Mouse (Mus musculus) neural tube, embryonic 11.5 days (tissue): ENCODE data around the gene Eps8. TPM values are rescaled to one million over a fixed set of nuclear protein-coding genes. Genes with fewer than 3 reads are reported as not detected.
A peak's percentile ranks its signal among the peaks of the same experiment; 100 is the strongest.

Experiments
- ATAC-seq: fragments of 200-750 bp; cut with Nextera tagmentation; 2 replicates; pipeline ENCODE4 v1.8.0; 2017; ENCODE audit warnings: moderate number of reproducible peaks, mild to moderate bottlenecking, moderate TSS enrichment, moderate library complexity; ENCODE audit not compliant: insufficient read depth, low FRiP score, low TSS enrichment
- DNase-seq: peaks from one replicate; pipeline ENCODE4 v3.0.0-alpha.2; 2015; ENCODE audit warnings: low spot score
- H3K27ac ChIP-seq: fragments of 300-500 bp; sonication (generic); 2 replicates; pipeline ENCODE4 v1.5.1; 2014; ENCODE audit warnings: low read depth, mild to moderate bottlenecking, low read length
- H3K27me3 ChIP-seq: fragments of 300-500 bp; sonication (generic); 2 replicates; pipeline ENCODE4 v1.6.1; 2014; ENCODE audit warnings: mild to moderate bottlenecking, low read length, mixed read lengths; ENCODE audit not compliant: control insufficient read depth, insufficient read depth
- H3K36me3 ChIP-seq: fragments of 300-500 bp; sonication (generic); 2 replicates; pipeline ENCODE4 v1.6.1; 2014; ENCODE audit warnings: mild to moderate bottlenecking, low read length, moderate library complexity, mixed read lengths; ENCODE audit not compliant: control insufficient read depth, insufficient read depth
- H3K4me1 ChIP-seq: fragments of 300-500 bp; sonication (generic); 2 replicates; pipeline ENCODE4 v1.6.1; 2014; ENCODE audit warnings: low read length, mixed read lengths; ENCODE audit not compliant: control insufficient read depth, insufficient read depth
- H3K4me2 ChIP-seq: fragments of 300-500 bp; sonication (generic); 2 replicates; pipeline ENCODE4 v1.6.1; 2014; ENCODE audit warnings: low read depth, mild to moderate bottlenecking, moderate library complexity
- H3K4me3 ChIP-seq: fragments of 300-500 bp; sonication (generic); 2 replicates; pipeline ENCODE4 v1.5.1; 2014; ENCODE audit warnings: low read depth, low read length
- H3K9ac ChIP-seq: fragments of 300-500 bp; sonication (generic); 2 replicates; pipeline ENCODE4 v1.6.1; 2014; ENCODE audit warnings: mild to moderate bottlenecking, low read length
- H3K9me3 ChIP-seq: fragments of 300-500 bp; sonication (generic); 2 replicates; pipeline ENCODE4 v1.6.1; 2016; ENCODE audit warnings: low read length; ENCODE audit not compliant: control insufficient read depth
- WGBS: fragments of 180-500 bp; shearing (Covaris S2); extraction: QIAGEN DNeasy Blood & Tissue Kit; methylation state at CpG from one replicate; pipeline ENCODE4 v1.1.7; 2014; 5-methylcytosine and 5-hydroxymethylcytosine counted together
- polyA plus RNA-seq: library from polyadenylated mRNA; unstranded; fragments of >200 nt; fragmentation: Nextera tagmentation; extraction: Ambion mirVana; gene quantifications from 2 replicates; pipeline ENCODE4 v1.2.1, GENCODE M21; 2014

The Eps8 gene
- polyA plus RNA-seq, 1 experiment from 2014 or later, result 6.6 TPM

DNA sequence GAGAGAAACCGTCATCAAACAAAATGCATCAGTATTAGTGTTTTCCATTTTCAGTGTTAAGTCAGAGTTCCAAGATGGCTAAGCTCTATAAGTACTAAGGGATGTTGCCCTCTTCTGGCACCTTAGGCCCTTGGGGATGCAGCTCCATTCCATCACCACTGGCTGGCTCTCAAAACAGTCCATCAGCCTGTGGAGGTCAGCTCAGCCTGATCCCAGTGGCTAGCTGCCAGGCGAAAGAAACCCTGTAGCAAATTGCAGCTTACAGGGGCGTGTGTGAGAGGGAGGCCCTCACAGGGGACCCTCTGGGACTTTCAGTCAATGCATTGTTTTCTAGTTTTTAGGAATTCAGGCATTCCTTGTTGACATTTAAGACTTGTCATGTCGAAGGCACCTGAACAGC lies 40.8 kb downstream of the Eps8 start:
- H3K4me3 ChIP-seq, result no peak overlapping the region
- H3K4me2 ChIP-seq, result no peak overlapping the region
- no peak overlapping the region for H3K27ac ChIP-seq
- no peak for ATAC-seq
- no peak overlapping the region for H3K9ac ChIP-seq
- no peaks in the 10 kb centered on the region for H3K4me1 ChIP-seq
- H3K36me3 ChIP-seq, result no peaks in the 10 kb centered on the region
- DNase-seq, result peak; percentile 21
- no peaks in the 10 kb centered on the region for H3K9me3 ChIP-seq
- WGBS, result 66% methylated on average over 4 of the region's 4 CpGs
- H3K27me3 ChIP-seq, result no peaks in the 10 kb centered on the region

GRCm38 (mm10) chr6:137612071-137612547 lies 42.6 kb downstream of the Eps8 start:
- no peak for DNase-seq
- H3K4me3 ChIP-seq, result no peak overlapping the region
- ATAC-seq, result no peak
- no peaks in the 10 kb centered on the region for H3K36me3 ChIP-seq
- H3K4me2 ChIP-seq, result no peak overlapping the region
- H3K9me3 ChIP-seq, result no peaks in the 10 kb centered on the region
- no peaks in the 10 kb centered on the region for H3K27me3 ChIP-seq
- no peak overlapping the region for H3K27ac ChIP-seq
- H3K9ac ChIP-seq, result no peak overlapping the region
- H3K4me1 ChIP-seq, result no peaks in the 10 kb centered on the region
- 80% methylated on average over 2 of the region's 2 CpGs for WGBS

DNA sequence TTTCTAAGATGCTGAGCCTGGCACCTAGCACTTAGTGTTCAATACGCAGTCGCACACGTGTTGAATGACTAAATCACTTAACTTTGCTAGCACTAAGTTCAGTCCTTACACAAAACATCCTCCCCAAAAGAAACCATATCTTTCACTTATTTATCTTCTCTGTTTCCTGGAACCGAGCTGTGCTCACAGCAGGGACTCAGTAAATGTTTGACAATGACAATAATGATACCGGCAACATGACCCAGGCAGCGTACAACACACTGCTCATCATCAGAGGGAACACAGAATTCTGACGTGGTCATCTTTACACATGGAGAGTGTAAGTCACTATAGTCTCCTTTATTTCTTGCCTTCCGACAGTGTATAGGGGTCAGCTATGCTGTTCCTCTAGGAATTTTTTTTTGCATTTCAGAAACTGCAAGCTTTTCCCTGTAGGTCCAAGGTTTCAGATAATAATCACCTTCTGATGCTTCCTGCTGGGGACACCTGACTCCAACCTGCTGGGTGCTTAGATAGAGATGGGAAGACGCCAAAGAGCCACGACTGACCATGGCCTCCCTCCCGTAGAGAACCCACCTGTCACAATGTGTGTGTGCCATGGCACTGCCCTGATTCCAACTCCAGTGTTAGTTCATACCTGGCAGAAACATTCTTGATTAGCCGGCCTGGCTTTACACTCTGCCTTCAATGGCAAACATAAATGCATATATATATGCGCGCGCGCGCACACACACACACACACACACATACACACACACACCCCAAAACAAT lies 46.3 kb downstream of the Eps8 start:
- no peaks in the 10 kb centered on the region for H3K27me3 ChIP-seq
- no peaks in the 10 kb centered on the region for H3K9me3 ChIP-seq
- H3K4me1 ChIP-seq, result no peaks in the 10 kb centered on the region
- 92% methylated on average over 17 of the region's 17 CpGs for WGBS
- H3K9ac ChIP-seq, result no peak overlapping the region
- no peak overlapping the region for H3K4me2 ChIP-seq
- H3K36me3 ChIP-seq, result no peaks in the 10 kb centered on the region
- H3K4me3 ChIP-seq, result no peak overlapping the region
- DNase-seq, result no peak
- ATAC-seq, result no peak
- H3K27ac ChIP-seq, result no peak overlapping the region

GRCm38 (mm10) chr6:137606541-137606940 lies 48.1 kb downstream of the Eps8 start:
- Histone ChIP-seq H3K4me1 (no peaks in the 10 kb centered on the region), H3K27me3 (no peaks in the 10 kb centered on the region), H3K27ac (no peak overlapping the region), H3K9me3 (no peaks in the 10 kb centered on the region), H3K4me3 (no peak overlapping the region), H3K9ac (no peak overlapping the region), H3K4me2 (no peak overlapping the region), H3K36me3 (no peaks in the 10 kb centered on the region)
- WGBS, result 90% methylated on average over 7 of the region's 7 CpGs
- DNase-seq (no peak), ATAC-seq (no peak)

DNA sequence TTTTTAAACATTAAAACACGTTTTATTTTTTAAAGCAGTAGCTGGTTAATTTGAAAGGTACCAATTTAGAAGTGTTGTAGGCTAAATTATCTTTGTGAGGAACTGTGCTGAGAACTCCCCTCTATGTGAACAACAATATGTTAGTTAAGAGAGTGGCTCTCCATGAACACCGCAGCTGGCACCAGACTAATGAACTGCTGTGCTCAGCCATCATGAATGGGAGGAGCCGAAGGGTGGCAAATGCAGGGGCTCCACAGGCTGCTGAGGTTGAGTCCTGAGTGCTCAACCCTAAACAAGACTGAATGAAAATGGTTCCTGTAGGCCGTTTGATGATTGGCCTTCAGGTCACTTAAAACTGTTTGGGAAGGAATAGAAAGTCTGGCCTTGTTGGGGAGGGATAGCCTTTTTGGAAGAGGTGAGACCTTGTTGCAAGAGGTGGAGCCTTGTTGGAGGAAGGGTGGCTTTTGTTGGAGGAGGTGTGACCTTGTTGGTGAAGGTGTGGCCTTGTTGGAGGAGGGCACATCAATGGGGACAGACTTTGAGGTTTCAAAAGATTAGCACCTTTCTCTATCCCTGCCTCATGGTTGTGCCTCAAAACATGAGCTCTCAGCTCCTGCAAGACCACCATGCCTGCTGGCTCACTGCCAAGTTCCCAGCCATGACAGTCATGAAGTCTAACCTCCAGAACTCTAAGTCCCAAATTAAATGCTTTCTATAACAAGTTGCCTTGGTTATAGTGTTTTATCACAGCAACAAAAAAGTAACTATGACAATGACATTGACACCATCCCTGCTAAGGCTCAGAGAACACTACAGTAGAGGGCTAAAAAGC lies 50.0 kb downstream of the Eps8 start:
- H3K27me3 ChIP-seq, result no peaks in the 10 kb centered on the region; the same call in 1 of the 2 replicates
- no peak overlapping the region for H3K27ac ChIP-seq
- H3K9me3 ChIP-seq, result no peaks in the 10 kb centered on the region
- H3K4me2 ChIP-seq, result no peak overlapping the region
- ATAC-seq (no peak), DNase-seq (no peak)
- no peaks in the 10 kb centered on the region for H3K4me1 ChIP-seq
- no peaks in the 10 kb centered on the region for H3K36me3 ChIP-seq
- H3K9ac ChIP-seq, result no peak overlapping the region
- WGBS, result 80% methylated on average over 4 of the region's 4 CpGs
- H3K4me3 ChIP-seq, result no peak overlapping the region

- no peak for ATAC-seq
- Histone ChIP-seq H3K4me1 (no peaks in the 10 kb centered on the region), H3K27me3 (no peaks in the 10 kb centered on the region; the same call in 1 of the 2 replicates), H3K4me3 (no peak overlapping the region), H3K9me3 (no peaks in the 10 kb centered on the region), H3K27ac (no peak overlapping the region), H3K4me2 (no peak overlapping the region), H3K36me3 (no peaks in the 10 kb centered on the region), H3K9ac (no peak overlapping the region)
- WGBS, result 40% methylated on average over 7 of the region's 7 CpGs
- DNase-seq, result no peak
These were observed 56.4 kb downstream of the Eps8 start for GRCm38 (mm10) chr6:137598306-137598705.

DNA sequence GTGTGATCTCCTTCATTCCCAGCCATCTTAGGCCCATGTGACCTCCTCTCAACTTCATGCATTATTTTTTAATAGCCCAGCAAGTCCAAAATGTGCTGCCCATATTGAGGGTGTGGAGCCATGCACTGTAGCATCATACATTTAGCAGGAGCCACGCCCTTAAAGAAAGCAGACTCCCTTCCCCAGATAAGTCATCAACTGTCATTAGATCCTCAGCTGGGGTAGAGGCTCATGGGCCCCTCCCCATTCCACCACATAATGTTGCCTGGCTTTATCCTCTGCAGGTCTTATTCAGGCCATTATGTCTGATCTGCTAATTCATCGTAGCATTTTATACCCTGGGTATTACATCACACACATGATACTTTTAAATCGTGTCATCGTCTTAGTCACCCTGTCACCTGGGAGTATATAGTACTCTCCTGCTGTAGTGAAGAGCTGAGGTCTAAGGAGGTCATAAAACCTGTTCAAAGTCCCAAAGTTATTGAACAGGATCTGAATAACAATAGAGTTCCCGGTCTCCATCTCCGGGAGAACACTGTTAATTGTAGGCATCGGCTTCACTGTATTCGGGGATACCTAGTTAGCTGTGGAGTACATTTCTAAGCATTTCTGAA lies 57.1 kb downstream of the Eps8 start:
- DNase-seq, result no peak
- no peak overlapping the region for H3K4me2 ChIP-seq
- no peaks in the 10 kb centered on the region for H3K4me1 ChIP-seq
- H3K36me3 ChIP-seq, result no peaks in the 10 kb centered on the region
- 76% methylated on average over 8 of the region's 8 CpGs for WGBS
- no peaks in the 10 kb centered on the region for H3K9me3 ChIP-seq
- H3K27ac ChIP-seq, result no peak overlapping the region
- H3K4me3 ChIP-seq, result no peak overlapping the region
- no peaks in the 10 kb centered on the region; the same call in 1 of the 2 replicates for H3K27me3 ChIP-seq
- no peak overlapping the region for H3K9ac ChIP-seq
- no peak for ATAC-seq

DNA sequence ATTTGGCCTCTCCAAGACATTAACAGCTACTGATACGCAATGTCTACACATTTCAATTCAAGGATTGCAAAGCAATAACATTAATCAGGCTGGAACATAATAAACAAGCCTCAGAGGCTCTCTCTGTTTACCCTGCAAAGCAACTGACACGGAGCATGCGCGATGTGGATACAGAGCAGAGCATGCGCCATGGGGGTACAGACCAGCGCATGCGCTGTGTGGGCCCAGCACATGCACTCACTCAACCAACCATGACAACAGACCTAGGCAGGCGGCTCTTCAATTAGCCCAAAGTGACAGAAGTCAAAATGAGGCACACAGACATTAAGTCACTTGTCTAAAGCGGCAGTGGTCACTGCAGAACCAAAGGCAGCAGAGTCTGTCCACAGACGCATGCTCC lies 62.1 kb downstream of the Eps8 start:
- DNase-seq, result no peak
- WGBS, result 92% methylated on average over 10 of the region's 10 CpGs
- no peak overlapping the region for H3K4me2 ChIP-seq
- no peak overlapping the region for H3K9ac ChIP-seq
- H3K4me3 ChIP-seq, result no peak overlapping the region
- H3K9me3 ChIP-seq, result no peaks in the 10 kb centered on the region
- no peaks in the 10 kb centered on the region for H3K27me3 ChIP-seq
- ATAC-seq, result no peak
- no peak overlapping the region for H3K27ac ChIP-seq
- H3K4me1 ChIP-seq, result no peaks in the 10 kb centered on the region
- no peaks in the 10 kb centered on the region for H3K36me3 ChIP-seq
